ENCODE assay signal across 22 mouse cellular contexts in genomic region chr7:112923712-112924111, GRCm38 (mm10). TPM values are rescaled to one million over a fixed set of nuclear protein-coding genes. Genes with fewer than 3 reads are reported as not detected.
"Had no signal": no experiment of that assay in that cellular context is flagged by ENCODE, and none has a peak within 500 bp of the region (broad histone marks: within the 10 kb centered on the region; RNA-seq: fewer than 3 reads in every experiment).

No protein-coding gene starts in this region.

- H3K9ac ChIP-seq: heart, embryonic 12.5 days; hindbrain, embryonic 13.5 days; intestine, embryonic 15.5 days; limb, embryonic 12.5 days had no signal

- ATAC-seq: hindbrain, embryonic 16.5 days; inflammation-experienced regulatory T-cells, adult 6 months; intestine, embryonic 15.5 days; intestine, postnatal 0 days had no signal

- H3K9me3 ChIP-seq: heart, embryonic 10.5 days; heart, embryonic 12.5 days; hindbrain, embryonic 13.5 days; intestine, embryonic 15.5 days; limb, embryonic 10.5 days; limb, embryonic 12.5 days had no signal

- H3K4me2 ChIP-seq: heart, embryonic 12.5 days; hindbrain, embryonic 13.5 days; intestine, embryonic 15.5 days; limb, embryonic 12.5 days had no signal

- H3K36me3 ChIP-seq: heart, embryonic 10.5 days; heart, embryonic 12.5 days; hindbrain, embryonic 13.5 days; intestine, embryonic 15.5 days; limb, embryonic 10.5 days; limb, embryonic 12.5 days had no signal

- H3K4me3 ChIP-seq: gastrocnemius, adult 2 months; heart, embryonic 10.5 days; heart, embryonic 12.5 days; hindbrain, embryonic 13.5 days; intestine, embryonic 15.5 days; layer of hippocampus, adult 2 months; left cerebral cortex, adult 2 months; limb, embryonic 10.5 days; limb, embryonic 12.5 days had no signal

- H3K27me3 ChIP-seq: intestine, embryonic 15.5 days; limb, embryonic 12.5 days had no signal

- H3K27ac ChIP-seq: gastrocnemius, adult 2 months; heart, embryonic 10.5 days; intestine, embryonic 15.5 days; layer of hippocampus, adult 2 months; left cerebral cortex, adult 2 months; limb, embryonic 10.5 days; limb, embryonic 12.5 days had no signal

- DNase-seq: gastrocnemius, adult 2 months; gastrocnemius, postnatal 10 days; gastrocnemius, postnatal 25 days; heart, adult 18-20 months; heart, postnatal 10 days; heart, postnatal 4 days; kidney, adult 2 months; kidney, postnatal 10 days; kidney, postnatal 25 days; kidney, postnatal 4 days; liver had no signal

RNA-seq across cellular contexts. Expression of gene Rassf10, which starts 30.1 kb away (rescaled TPM):
- polyA plus RNA-seq: inflammation-experienced regulatory T-cells, adult 6 months had no signal
